Mouse (Mus musculus): Measurements from ENCODE around the gene Plppr2. TPM values are rescaled to one million over a fixed set of nuclear protein-coding genes. Genes with fewer than 3 reads are reported as not detected.
A peak's percentile ranks its signal among the peaks of the same experiment; 100 is the strongest.

The Plppr2 gene
- polyA plus RNA-seq, 1 experiment = 14.9 TPM

DNA sequence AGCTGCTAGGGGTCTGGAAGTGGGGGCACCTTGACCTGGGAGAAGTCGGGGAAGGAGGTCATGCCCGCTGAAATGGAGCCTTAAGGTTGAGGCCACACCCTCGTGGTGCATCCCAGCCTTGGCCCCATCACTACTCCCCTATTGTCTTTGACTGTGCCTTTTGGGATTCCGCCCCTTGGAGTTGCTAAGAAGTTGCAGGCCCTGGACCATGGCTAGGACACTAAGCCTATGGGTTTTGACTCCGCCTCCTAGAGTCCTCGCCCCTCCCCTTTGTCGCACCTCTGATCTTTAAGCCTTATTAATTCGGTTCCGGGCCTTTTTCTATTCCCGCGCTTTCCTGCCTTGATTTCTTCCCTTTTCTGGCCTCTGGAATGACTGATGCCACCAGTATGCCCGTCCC is 6.8 kb downstream of the Plppr2 start:
- no peak overlapping the region for H3K27ac ChIP-seq (ENCODE audit: insufficient read depth, low read length)
- no peak overlapping the region for H3K4me3 ChIP-seq (ENCODE audit: insufficient read depth, low read length)
- TF ChIP-seq POLR2A (IDR thresholded peaks at IDR 0.05; ENCODE audit: low read depth, low read length) (no peak), CTCF (IDR thresholded peaks at IDR 0.05; ENCODE audit: borderline replicate concordance, insufficient read depth, low read length) (no peak)
- H3K4me1 ChIP-seq (ENCODE audit: control insufficient read depth, insufficient read depth, low read length) = no peaks in the 10 kb centered on the region

DNA sequence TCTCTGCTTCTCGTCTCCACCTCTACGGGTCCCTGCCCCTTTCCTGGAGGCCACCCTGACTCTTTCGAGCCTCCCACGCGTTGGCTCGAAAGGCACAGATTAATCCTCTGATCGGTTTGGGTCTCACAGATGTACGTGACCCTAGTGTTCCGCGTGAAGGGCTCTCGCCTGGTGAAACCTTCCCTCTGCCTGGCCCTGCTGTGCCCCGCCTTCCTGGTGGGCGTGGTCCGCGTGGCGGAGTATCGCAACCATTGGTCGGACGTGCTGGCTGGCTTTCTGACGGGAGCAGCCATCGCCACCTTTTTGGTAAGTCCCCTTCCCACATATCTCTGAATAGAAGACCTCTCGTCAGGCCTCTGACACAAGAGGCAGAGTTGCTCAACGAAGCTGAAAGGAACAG is 7.4 kb downstream of the Plppr2 start:
- Histone ChIP-seq H3K4me3 (ENCODE audit: insufficient read depth, low read length) (no peak overlapping the region), H3K4me1 (ENCODE audit: control insufficient read depth, insufficient read depth, low read length) (no peaks in the 10 kb centered on the region), H3K27ac (ENCODE audit: insufficient read depth, low read length) (no peak overlapping the region)
- no peak for TF ChIP-seq CTCF (IDR thresholded peaks at IDR 0.05; ENCODE audit: borderline replicate concordance, insufficient read depth, low read length)
- TF ChIP-seq POLR2A (IDR thresholded peaks at IDR 0.05; ENCODE audit: low read depth, low read length) = no peak

DNA sequence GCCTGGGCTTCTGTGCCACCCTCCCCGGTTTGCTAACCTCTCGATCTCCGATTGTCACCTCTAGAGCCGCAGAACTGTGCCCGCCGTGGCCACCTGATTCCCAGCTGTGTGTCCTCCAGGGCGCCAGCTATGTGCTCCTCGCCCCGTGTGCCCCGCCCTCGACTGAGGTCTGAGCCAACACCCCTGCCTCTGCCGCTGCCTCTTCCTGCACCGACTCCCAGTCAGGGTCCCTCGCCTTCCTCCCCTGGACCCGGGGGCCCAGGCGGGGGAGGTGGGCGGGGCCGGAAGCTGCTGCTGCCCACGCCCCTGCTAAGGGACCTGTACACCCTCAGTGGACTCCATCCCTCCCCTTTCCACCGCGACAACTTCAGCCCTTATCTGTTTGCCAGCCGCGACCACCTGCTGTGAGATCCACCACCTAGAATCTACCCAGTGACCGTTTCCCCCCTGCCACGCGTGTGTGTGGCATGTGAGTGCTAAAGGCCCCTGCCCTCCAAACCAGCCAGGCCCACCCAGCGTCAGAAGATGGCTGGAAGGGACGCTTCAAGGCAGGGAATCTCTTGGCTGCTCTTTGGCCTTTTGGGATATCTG is 10.8 kb downstream of the Plppr2 start:
- TF ChIP-seq POLR2A (IDR thresholded peaks at IDR 0.05; ENCODE audit: low read depth, low read length) (no peak), CTCF (IDR thresholded peaks at IDR 0.05; ENCODE audit: borderline replicate concordance, insufficient read depth, low read length) (no peak)
- Histone ChIP-seq H3K27ac (ENCODE audit: insufficient read depth, low read length) (no peak overlapping the region), H3K4me1 (ENCODE audit: control insufficient read depth, insufficient read depth, low read length) (no peaks in the 10 kb centered on the region), H3K4me3 (ENCODE audit: insufficient read depth, low read length) (no peak overlapping the region)

DNA sequence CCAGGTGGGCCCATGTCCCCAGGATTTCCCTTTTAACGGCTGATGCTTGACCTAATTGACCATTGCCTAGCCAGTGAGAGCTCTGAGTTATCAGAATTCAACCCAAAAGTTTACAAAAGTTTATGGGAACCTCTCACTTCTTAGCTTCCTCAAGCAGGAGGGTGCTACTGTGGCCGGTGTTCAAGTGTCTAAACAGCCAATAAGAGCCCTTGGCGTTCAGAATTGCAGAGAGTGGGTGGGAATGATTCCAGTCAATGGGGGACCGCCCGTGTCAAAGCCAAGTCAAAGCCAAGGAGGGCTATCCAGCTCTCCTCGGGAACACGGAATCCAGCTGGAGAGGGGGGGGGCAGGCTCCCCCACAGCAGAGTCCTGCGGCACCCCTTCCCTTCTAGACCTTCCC is 11.3 kb downstream of the Plppr2 start:
- H3K27ac ChIP-seq (ENCODE audit: insufficient read depth, low read length) = no peak overlapping the region
- H3K4me1 ChIP-seq (ENCODE audit: control insufficient read depth, insufficient read depth, low read length) = no peaks in the 10 kb centered on the region
- no peak for TF ChIP-seq CTCF (IDR thresholded peaks at IDR 0.05; ENCODE audit: borderline replicate concordance, insufficient read depth, low read length)
- TF ChIP-seq POLR2A (IDR thresholded peaks at IDR 0.05; ENCODE audit: low read depth, low read length) = no peak

DNA sequence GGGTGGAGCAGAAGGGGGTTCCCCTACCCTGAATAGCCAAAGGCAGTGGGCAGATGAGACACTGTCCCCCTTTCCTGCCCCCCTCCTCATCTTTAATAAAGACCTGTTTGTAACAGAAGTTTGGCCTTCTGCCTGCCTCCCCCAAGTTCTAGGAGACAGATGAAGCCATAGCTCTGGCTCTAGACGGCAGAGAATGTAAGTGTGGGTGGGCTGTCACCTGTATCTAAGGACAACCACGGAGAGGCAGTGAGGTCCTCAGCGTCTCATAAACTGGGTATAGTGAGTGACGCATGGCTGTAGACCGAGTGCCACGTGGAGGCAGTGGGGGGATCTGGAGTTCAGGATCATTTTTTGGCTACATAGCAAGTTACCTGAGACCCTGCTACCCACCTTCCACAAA is 12.0 kb downstream of the Plppr2 start:
- H3K4me3 ChIP-seq (ENCODE audit: insufficient read depth, low read length) = no peak overlapping the region
- no peak for TF ChIP-seq CTCF (IDR thresholded peaks at IDR 0.05; ENCODE audit: borderline replicate concordance, insufficient read depth, low read length)
- TF ChIP-seq POLR2A (IDR thresholded peaks at IDR 0.05; ENCODE audit: low read depth, low read length) = no peak
- no peak overlapping the region for H3K27ac ChIP-seq (ENCODE audit: insufficient read depth, low read length)
- no peaks in the 10 kb centered on the region for H3K4me1 ChIP-seq (ENCODE audit: control insufficient read depth, insufficient read depth, low read length)

More for the DNA sequence above, 11.3 kb downstream of the Plppr2 start:
- no peak overlapping the region for H3K4me3 ChIP-seq (ENCODE audit: insufficient read depth, low read length)

DNA sequence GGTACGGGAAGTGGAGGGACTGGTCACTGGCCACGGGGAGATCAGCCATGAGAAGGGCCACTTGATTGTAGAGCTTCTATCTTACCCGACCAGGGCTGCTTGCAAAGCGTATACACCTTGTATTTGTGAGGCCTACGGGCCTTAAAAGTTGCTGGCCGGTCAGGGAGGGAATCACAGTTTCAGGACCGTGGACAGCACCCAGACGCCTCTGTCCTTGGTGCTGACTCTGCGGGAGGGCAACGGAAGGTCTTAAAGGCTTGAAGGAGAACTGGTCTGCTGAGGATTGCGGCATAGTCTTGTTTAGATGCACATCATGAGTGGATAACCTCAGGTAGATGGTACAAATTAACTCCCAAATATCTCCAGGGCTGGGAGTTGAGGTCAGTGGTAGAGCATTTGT is 13.5 kb downstream of the Plppr2 start:
- no peak for TF ChIP-seq POLR2A (IDR thresholded peaks at IDR 0.05; ENCODE audit: low read depth, low read length)
- no peak for TF ChIP-seq CTCF (IDR thresholded peaks at IDR 0.05; ENCODE audit: borderline replicate concordance, insufficient read depth, low read length)
- no peak overlapping the region for H3K4me3 ChIP-seq (ENCODE audit: insufficient read depth, low read length)
- no peak overlapping the region for H3K27ac ChIP-seq (ENCODE audit: insufficient read depth, low read length)
- H3K4me1 ChIP-seq (ENCODE audit: control insufficient read depth, insufficient read depth, low read length) = no peaks in the 10 kb centered on the region

DNA sequence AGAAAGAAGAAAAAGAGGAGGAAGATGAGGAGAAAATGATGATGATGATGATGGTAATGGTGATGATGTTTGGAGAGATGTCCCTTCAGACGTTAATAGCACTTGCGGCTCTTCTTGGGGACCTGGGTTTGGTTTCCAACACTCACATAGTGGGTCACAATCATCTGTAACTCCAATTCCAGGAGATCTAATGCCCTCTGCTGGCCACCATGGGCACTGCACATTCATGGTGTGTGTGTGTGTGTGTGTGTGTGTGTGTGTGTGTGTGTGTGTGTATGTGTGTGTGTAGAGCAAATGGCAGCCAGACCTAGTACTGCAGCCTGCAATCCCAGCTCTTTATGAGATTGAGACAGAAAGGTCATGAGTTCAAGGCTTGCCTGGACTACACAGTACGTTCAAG is 15.1 kb downstream of the Plppr2 start:
- Histone ChIP-seq H3K27ac (ENCODE audit: insufficient read depth, low read length) (no peak overlapping the region), H3K4me3 (ENCODE audit: insufficient read depth, low read length) (no peak overlapping the region), H3K4me1 (ENCODE audit: control insufficient read depth, insufficient read depth, low read length) (no peaks in the 10 kb centered on the region)
- peak; percentile 25; the same call in 1 of the 2 replicates for TF ChIP-seq CTCF (IDR thresholded peaks at IDR 0.05; ENCODE audit: borderline replicate concordance, insufficient read depth, low read length)
- TF ChIP-seq POLR2A (IDR thresholded peaks at IDR 0.05; ENCODE audit: low read depth, low read length) = no peak

DNA sequence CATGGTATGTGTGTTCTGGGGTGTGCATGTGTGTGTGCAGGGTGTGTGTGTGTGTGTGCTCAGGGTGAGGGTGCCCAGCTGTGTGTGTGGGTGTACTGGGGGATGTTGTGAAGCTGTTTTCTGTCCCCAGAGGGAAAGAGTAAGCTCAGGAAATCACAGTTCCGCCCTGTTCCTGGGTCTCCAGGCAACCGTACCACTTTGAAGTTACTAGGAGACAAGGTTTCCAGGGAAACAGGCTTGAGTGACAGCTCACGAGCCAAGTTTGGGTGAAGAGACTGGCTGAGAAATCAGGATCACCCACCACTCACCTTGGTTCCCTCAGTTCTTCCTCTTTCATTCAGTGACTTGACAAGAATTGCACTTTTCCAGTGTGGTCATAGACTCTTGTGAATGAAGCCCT is 16.8 kb downstream of the Plppr2 start:
- H3K4me3 ChIP-seq (ENCODE audit: insufficient read depth, low read length) = no peak overlapping the region
- no peak for TF ChIP-seq CTCF (IDR thresholded peaks at IDR 0.05; ENCODE audit: borderline replicate concordance, insufficient read depth, low read length)
- no peak for TF ChIP-seq POLR2A (IDR thresholded peaks at IDR 0.05; ENCODE audit: low read depth, low read length)

DNA sequence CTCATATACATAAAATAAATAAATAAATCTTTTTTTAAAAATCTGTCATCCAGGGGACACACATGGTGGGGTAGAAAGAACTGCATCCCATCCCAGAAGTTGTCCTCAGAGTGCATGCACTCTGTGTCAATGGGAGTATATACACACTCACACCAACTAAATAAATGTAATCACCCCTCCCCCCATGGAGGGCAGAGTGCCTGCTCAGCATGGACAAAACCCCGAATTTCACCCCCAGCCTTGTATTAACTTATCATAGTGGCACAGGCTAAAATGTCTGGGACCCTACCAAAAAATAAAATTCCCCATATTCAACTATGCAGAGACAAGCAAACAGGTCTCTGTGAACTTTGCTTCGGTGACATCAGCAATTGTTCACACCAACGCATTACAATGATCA is 17.8 kb downstream of the Plppr2 start:
- H3K4me3 ChIP-seq (ENCODE audit: insufficient read depth, low read length) = no peak overlapping the region
- no peaks in the 10 kb centered on the region for H3K4me1 ChIP-seq (ENCODE audit: control insufficient read depth, insufficient read depth, low read length)
- H3K27ac ChIP-seq (ENCODE audit: insufficient read depth, low read length) = no peak overlapping the region
- TF ChIP-seq POLR2A (IDR thresholded peaks at IDR 0.05; ENCODE audit: low read depth, low read length) (no peak), CTCF (IDR thresholded peaks at IDR 0.05; ENCODE audit: borderline replicate concordance, insufficient read depth, low read length) (no peak)

More for the DNA sequence above, 16.8 kb downstream of the Plppr2 start:
- Histone ChIP-seq H3K27ac (ENCODE audit: insufficient read depth, low read length) (no peak overlapping the region), H3K4me1 (ENCODE audit: control insufficient read depth, insufficient read depth, low read length) (no peaks in the 10 kb centered on the region)

DNA sequence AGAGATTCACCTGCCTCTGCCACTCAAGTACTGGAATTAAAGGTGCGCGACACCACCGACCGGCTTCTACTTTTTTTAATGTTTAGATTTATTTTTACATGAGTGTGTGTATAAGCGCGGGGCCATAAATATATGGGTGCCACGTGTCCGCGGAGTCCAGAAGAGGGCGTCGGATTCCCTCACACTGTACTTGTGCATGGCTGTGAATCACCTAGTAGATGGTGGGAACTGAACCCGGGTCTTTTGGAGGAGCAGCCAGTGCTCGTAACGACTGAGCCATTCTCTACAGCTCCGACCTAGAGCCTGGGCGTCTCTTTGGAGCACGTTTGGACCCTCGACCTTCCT is 18.4 kb downstream of the Plppr2 start:
- H3K27ac ChIP-seq (ENCODE audit: insufficient read depth, low read length) = peak overlapping the region; percentile 35; the same call in 1 of the 2 replicates
- no peaks in the 10 kb centered on the region for H3K4me1 ChIP-seq (ENCODE audit: control insufficient read depth, insufficient read depth, low read length)
- H3K4me3 ChIP-seq (ENCODE audit: insufficient read depth, low read length) = peak overlapping the region; percentile 67
- TF ChIP-seq POLR2A (IDR thresholded peaks at IDR 0.05; ENCODE audit: low read depth, low read length) (peak; percentile 58; the same call in 1 of the 2 replicates), CTCF (IDR thresholded peaks at IDR 0.05; ENCODE audit: borderline replicate concordance, insufficient read depth, low read length) (peak; percentile 54; the same call in 1 of the 2 replicates)

Measured in embryonic fibroblast, embryonic 13.5 days (primary cell).